Mouse (Mus musculus) adrenal gland, postnatal 14 days (tissue): Measurements from ENCODE around the gene Ddx49. TPM values are rescaled to one million over a fixed set of nuclear protein-coding genes. Genes with fewer than 3 reads are reported as not detected.

Experiments
- DNase-seq: peaks from one replicate; pipeline ENCODE4 v3.0.0; 2021; ENCODE audit warnings: mixed read lengths
- total RNA-seq: library from RNA; stranded (reverse); gene quantifications from 2 replicates; pipeline ENCODE4 v1.2.3, GENCODE M21; 2021

The Ddx49 gene
- total RNA-seq, 1 experiment from 2014 or later = 49.2 TPM

- no peak for DNase-seq
Measured at GRCm38 (mm10) chr8:70267674-70268073, 34.6 kb downstream of the Ddx49 start.

GRCm38 (mm10) chr8:70259043-70259442, 43.2 kb downstream of the Ddx49 start:
- no peak for DNase-seq

DNA sequence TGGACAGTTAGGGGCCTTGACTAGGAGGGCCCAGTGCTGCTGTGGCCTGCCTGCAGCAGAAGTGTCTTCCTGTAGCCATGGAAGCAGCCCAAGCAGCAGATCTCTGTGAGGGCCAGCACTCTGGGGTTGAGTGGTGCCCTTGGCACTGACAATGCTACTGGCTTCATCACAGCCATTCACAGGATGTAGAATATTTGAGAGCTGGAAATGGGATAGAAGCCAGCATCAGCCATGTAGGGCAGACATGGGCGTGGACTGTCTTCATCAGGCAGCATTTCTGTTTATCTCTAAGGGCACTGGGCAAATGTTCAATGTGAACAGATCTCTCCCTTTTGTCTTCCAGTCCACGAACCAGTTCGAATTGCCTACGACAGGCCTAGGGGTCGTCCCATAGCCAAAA, 43.7 kb downstream of the Ddx49 start:
- DNase-seq = no peak

GRCm38 (mm10) chr8:70257456-70257855, 44.8 kb downstream of the Ddx49 start:
- no peak for DNase-seq

GRCm38 (mm10) chr8:70254628-70255027, 47.7 kb downstream of the Ddx49 start:
- DNase-seq = no peak

GRCm38 (mm10) chr8:70247841-70248240, 54.4 kb downstream of the Ddx49 start:
- DNase-seq = no peak

DNA sequence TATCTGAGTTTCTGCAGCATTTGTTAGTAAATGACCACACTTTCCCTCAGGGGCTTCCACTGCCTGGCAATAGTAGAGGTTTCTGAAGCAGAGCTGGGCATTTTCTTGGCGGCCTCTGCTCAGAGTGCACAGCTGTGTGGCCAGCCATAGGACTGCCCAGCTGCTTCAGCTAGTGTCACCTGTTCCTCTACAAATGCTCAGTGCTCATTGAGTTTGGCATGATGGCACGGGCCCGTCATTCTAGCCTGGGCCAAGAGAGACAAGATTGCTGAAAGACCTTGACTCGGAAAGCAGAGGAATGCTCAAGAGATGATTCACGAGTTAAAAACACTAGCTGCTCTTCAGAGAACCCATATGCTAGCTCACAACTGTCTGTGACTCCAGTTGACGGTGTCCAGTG, 55.7 kb downstream of the Ddx49 start:
- peak; percentile 57 for DNase-seq

Other genes starting within 250 kb of the Ddx49 start
- 0.98 and 4.2 TPM in 2 replicates for gene Tm6sf2, start 229.6 kb downstream of the Ddx49 start, total RNA-seq
- gene Hapln4, start 219.0 kb downstream of the Ddx49 start, total RNA-seq = 0.30 and 0.48 TPM in 2 replicates
- gene Ncan, start 181.6 kb downstream of the Ddx49 start, total RNA-seq = 0.41 and 0.67 TPM in 2 replicates
- 15.0 and 18.4 TPM in 2 replicates for gene Nr2c2ap, start 171.2 kb downstream of the Ddx49 start, total RNA-seq
- 16.9 and 18.8 TPM in 2 replicates for gene Rfxank, start 163.3 kb downstream of the Ddx49 start, total RNA-seq
- 49.2 and 50.5 TPM in 2 replicates for gene Borcs8, start 163.0 kb downstream of the Ddx49 start, total RNA-seq
- gene Mef2b, start 162.8 kb downstream of the Ddx49 start, total RNA-seq = 0.41 and 0.56 TPM in 2 replicates
- 48.9 and 50.7 TPM in 2 replicates for gene Tmem161a, start 130.1 kb downstream of the Ddx49 start, total RNA-seq
- gene Slc25a42, start 90.2 kb downstream of the Ddx49 start, total RNA-seq = 132 and 144 TPM in 2 replicates
- gene Sugp2, start 68.3 kb downstream of the Ddx49 start, total RNA-seq = 30.9 and 31.5 TPM in 2 replicates
- gene Armc6, start 68.0 kb downstream of the Ddx49 start, total RNA-seq = 11.3 and 13.4 TPM in 2 replicates
- gene Homer3, start 19.7 kb downstream of the Ddx49 start, total RNA-seq = 21.3 and 25.0 TPM in 2 replicates
- gene Cope, start within 50 bp of the Ddx49 start, total RNA-seq = 215 and 222 TPM in 2 replicates
- gene Cers1, start 13.3 kb upstream of the Ddx49 start, total RNA-seq = 1.9 and 2.9 TPM in 2 replicates
- 0.41 and 1.2 TPM in 2 replicates for gene Gdf1, start 27.3 kb upstream of the Ddx49 start, total RNA-seq
- gene Upf1, start 50.8 kb upstream of the Ddx49 start, total RNA-seq = 64.0 and 64.4 TPM in 2 replicates
- 1.4 TPM in 1 of 2 replicates, not detected in the other for gene Comp, start 71.1 kb upstream of the Ddx49 start, total RNA-seq
- gene Crtc1, start 137.1 kb upstream of the Ddx49 start, total RNA-seq = 19.4 and 20.6 TPM in 2 replicates
- 15.7 and 16.3 TPM in 2 replicates for gene Klhl26, start 174.5 kb upstream of the Ddx49 start, total RNA-seq
- 4.6 and 5.6 TPM in 2 replicates for gene Tmem59l, start 184.9 kb upstream of the Ddx49 start, total RNA-seq
- not detected in 2 replicates for gene Crlf1, start 190.7 kb upstream of the Ddx49 start, total RNA-seq
- 116 and 123 TPM in 2 replicates for gene Rex1bd, start 204.3 kb upstream of the Ddx49 start, total RNA-seq
- gene Uba52, start 208.3 kb upstream of the Ddx49 start, total RNA-seq = 1,600 and 1,776 TPM in 2 replicates
- 235 and 252 TPM in 2 replicates for gene Fkbp8, start 225.2 kb upstream of the Ddx49 start, total RNA-seq
- 78.9 and 83.1 TPM in 2 replicates for gene Kxd1, start 225.5 kb upstream of the Ddx49 start, total RNA-seq
- 22.4 and 22.9 TPM in 2 replicates for gene Ell, start 237.0 kb upstream of the Ddx49 start, total RNA-seq